Mouse (Mus musculus) forebrain, postnatal 0 days (tissue): Measurements from ENCODE around the gene Swap70. TPM values are rescaled to one million over a fixed set of nuclear protein-coding genes. Genes with fewer than 3 reads are reported as not detected.

Experiments
- ATAC-seq: fragments of 200-750 bp; cut with Nextera tagmentation; 2 replicates; pipeline ENCODE4 v1.8.0; 2017; ENCODE audit warnings: mild to moderate bottlenecking, moderate library complexity
- DNase-seq: peaks from one replicate; pipeline ENCODE4 v3.0.0-alpha.2; 2015
- H3K27ac ChIP-seq: fragments of 300-500 bp; sonication (generic); 2 replicates; pipeline ENCODE4 v1.5.1; 2014; ENCODE audit warnings: low read depth, mild to moderate bottlenecking, antibody characterized with exemption, low read length, moderate library complexity, mixed read lengths
- H3K27me3 ChIP-seq: fragments of 300-500 bp; sonication (generic); 2 replicates; pipeline ENCODE4 v1.6.1; 2014; ENCODE audit warnings: mild to moderate bottlenecking, low read length, mixed read lengths; ENCODE audit not compliant: insufficient read depth
- H3K36me3 ChIP-seq: fragments of 300-500 bp; sonication (generic); 2 replicates; pipeline ENCODE4 v1.6.1; 2014; ENCODE audit warnings: mild to moderate bottlenecking, moderate library complexity; ENCODE audit not compliant: insufficient read depth
- H3K4me1 ChIP-seq: fragments of 300-500 bp; sonication (generic); 2 replicates; pipeline ENCODE4 v1.6.1; 2014; ENCODE audit warnings: antibody characterized with exemption; ENCODE audit not compliant: insufficient read depth
- H3K4me2 ChIP-seq: fragments of 300-500 bp; sonication (generic); 2 replicates; pipeline ENCODE4 v1.6.1; 2014; ENCODE audit warnings: low read depth, mild to moderate bottlenecking, moderate library complexity
- H3K4me3 ChIP-seq: fragments of 300-500 bp; sonication (generic); 2 replicates; pipeline ENCODE4 v1.5.1; 2014; ENCODE audit warnings: low read depth, low read length, mixed read lengths
- H3K9ac ChIP-seq: fragments of 300-500 bp; sonication (generic); 2 replicates; pipeline ENCODE4 v1.6.1; 2014; ENCODE audit warnings: mild to moderate bottlenecking
- H3K9me3 ChIP-seq: fragments of 300-500 bp; sonication (generic); 2 replicates; pipeline ENCODE4 v1.6.1; 2016; ENCODE audit warnings: low read length
- CTCF ChIP-seq: sonication (generic); IDR thresholded peaks from 2 replicates; pipeline ENCODE4 v1.5.1; 2016; ENCODE audit warnings: antibody characterized with exemption, control low read depth, low read depth
- WGBS: fragments of 180-500 bp; shearing (Covaris S2); extraction: QIAGEN DNeasy Blood & Tissue Kit; methylation state at CpG from one replicate; pipeline ENCODE4 v1.1.7; 2014; 5-methylcytosine and 5-hydroxymethylcytosine counted together
- polyA plus RNA-seq: library from polyadenylated mRNA; unstranded; fragments of >200 nt; fragmentation: Nextera tagmentation; extraction: Ambion mirVana; gene quantifications from 2 replicates; pipeline ENCODE4 v1.2.1, GENCODE M21; 2015
- total RNA-seq: library from RNA; depleted of rRNA; stranded (reverse); fragments of >200 nt; gene quantifications from 2 replicates; pipeline ENCODE4 v1.2.3, GENCODE M21; 2014

The Swap70 gene
- total and polyA plus RNA-seq, 2 experiments from 2014 or later: 7.1 to 12.2 TPM

DNA sequence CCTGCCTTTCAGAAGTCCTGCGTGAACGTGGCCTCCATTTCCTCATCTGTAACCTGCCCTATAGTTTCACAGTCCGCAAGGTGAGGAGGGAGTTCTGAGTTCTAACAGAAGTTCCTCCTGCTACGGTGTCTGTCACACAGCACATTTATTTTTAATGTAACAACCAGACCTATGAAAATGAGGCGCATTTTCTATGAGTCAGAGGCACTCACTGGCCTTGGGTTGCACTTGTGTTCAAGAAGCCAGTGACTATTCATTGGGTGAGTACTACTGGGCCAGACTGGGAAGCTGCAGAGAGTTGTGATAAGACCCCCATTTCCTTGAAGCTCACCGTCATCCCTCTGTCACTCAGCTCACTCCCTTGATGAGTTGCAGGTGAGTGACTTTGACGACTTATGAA lies 24.3 kb upstream of the Swap70 start:
- Histone ChIP-seq H3K27ac (no peak overlapping the region), H3K9me3 (no peaks in the 10 kb centered on the region), H3K4me1 (no peaks in the 10 kb centered on the region), H3K4me2 (no peak overlapping the region), H3K9ac (no peak overlapping the region), H3K4me3 (no peak overlapping the region), H3K27me3 (no peaks in the 10 kb centered on the region), H3K36me3 (no peaks in the 10 kb centered on the region)
- 90% methylated on average over 7 of the region's 7 CpGs for WGBS
- no peak for TF ChIP-seq CTCF
- ATAC-seq (no peak), DNase-seq (no peak)

DNA sequence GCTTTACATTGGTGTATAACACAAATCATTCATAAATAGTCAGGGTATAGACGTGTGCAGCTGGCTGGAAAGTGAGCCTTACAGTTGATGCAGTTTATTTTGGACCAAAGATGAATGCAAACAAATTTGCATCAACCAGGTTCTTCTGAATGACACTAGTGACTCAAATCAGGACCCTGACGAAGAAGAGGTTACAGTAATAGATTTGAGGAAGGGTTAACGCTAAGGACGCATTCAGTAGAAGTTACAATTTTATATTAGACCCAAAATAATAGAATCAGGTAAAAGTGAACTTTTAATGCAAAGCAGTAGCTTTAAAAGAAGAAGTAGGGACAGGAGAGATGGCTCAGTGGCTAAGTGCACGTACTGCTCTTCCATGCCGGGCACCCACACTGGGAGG lies 19.6 kb upstream of the Swap70 start:
- Histone ChIP-seq H3K9me3 (0 out of 2 replicates have a peak, but pooled peaks cover 4% of the 10 kb centered on the region), H3K4me3 (no peak overlapping the region), H3K4me2 (no peak overlapping the region), H3K27ac (no peak overlapping the region), H3K36me3 (no peaks in the 10 kb centered on the region), H3K9ac (no peak overlapping the region), H3K27me3 (no peaks in the 10 kb centered on the region), H3K4me1 (no peaks in the 10 kb centered on the region)
- no peak for DNase-seq
- ATAC-seq: no peak
- WGBS: 89% methylated on average over 6 of the region's 6 CpGs
- TF ChIP-seq CTCF: no peak

DNA sequence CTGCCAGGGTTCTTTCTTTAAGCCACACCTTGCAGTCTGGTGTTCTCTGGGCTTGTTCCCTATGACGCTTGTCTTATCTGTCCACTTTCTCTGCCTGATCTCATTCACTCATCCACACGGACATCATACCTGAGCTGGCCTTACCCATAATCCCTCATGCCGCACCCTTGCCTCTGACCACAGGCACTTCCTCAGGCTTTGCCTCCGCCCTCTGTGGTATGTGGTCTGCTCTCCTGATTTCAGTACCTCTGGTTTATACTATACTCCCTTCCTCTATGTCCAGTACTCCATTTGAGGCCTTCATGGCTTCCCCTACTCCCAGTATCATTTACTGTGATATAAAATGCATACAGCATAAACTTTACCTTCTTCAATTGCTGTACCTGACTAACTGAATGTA lies 17.3 kb upstream of the Swap70 start:
- Histone ChIP-seq H3K4me1 (no peaks in the 10 kb centered on the region), H3K9ac (no peak overlapping the region), H3K4me2 (no peak overlapping the region), H3K27me3 (no peaks in the 10 kb centered on the region), H3K4me3 (no peak overlapping the region), H3K27ac (no peak overlapping the region), H3K36me3 (no peaks in the 10 kb centered on the region), H3K9me3 (peaks cover 10% of the 10 kb centered on the region; the same call in 1 of the 2 replicates)
- no peak for ATAC-seq
- no peak for DNase-seq
- no peak for TF ChIP-seq CTCF
- WGBS: 92% methylated on average over 4 of the region's 4 CpGs

DNA sequence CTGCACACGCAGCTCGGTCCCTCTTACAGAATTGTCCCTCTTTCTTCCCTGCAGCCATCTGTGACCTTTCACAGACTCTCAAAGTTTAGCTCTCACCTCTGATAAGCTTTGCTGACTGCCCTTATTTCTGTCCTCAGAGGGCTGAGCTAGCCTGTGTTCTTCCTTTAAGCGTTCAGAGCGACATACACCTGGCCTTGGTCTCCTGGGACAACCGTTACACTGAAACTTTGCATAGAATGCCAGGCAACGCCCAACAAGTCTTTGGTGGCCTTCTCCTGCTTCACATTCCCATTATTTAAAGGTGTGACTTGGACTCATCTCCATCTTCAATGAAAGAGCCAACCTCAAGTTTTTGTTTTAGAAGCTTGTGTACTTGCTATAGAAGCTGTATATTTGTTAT lies 13.2 kb upstream of the Swap70 start:
- H3K4me1 ChIP-seq: no peaks in the 10 kb centered on the region
- no peak overlapping the region for H3K27ac ChIP-seq
- no peaks in the 10 kb centered on the region for H3K27me3 ChIP-seq
- H3K9ac ChIP-seq: no peak overlapping the region
- H3K36me3 ChIP-seq: no peaks in the 10 kb centered on the region
- H3K9me3 ChIP-seq: peaks cover 10% of the 10 kb centered on the region; the same call in 1 of the 2 replicates
- H3K4me3 ChIP-seq: no peak overlapping the region
- DNase-seq: no peak
- no peak for ATAC-seq
- 88% methylated on average over 6 of the region's 6 CpGs for WGBS
- H3K4me2 ChIP-seq: no peak overlapping the region
- no peak for TF ChIP-seq CTCF

DNA sequence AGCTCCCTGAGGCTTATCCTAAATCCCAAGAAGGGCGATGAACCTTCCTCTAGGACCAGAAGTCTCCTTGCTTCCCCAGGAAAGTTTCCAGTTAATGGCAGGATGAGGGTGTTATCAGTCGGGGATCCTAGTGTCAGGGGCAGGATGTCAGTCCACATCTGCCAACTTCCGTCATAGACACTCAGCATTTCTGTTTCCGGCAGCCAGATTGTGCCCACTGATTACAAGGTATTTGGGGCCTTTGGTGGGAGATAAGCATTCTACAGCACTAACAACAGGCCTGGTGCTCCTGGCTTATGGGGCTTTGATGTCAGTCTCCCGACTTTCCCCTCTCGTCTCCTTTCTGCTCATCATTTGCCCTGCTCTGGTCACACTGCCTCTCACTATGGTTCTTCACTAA lies 12.1 kb upstream of the Swap70 start:
- TF ChIP-seq CTCF: no peak
- H3K4me1 ChIP-seq: no peaks in the 10 kb centered on the region
- no peaks in the 10 kb centered on the region for H3K36me3 ChIP-seq
- no peaks in the 10 kb centered on the region for H3K27me3 ChIP-seq
- no peak overlapping the region for H3K27ac ChIP-seq
- H3K9ac ChIP-seq: no peak overlapping the region
- no peak for ATAC-seq
- no peak for DNase-seq
- 90% methylated on average over 6 of the region's 6 CpGs for whole genome bisulfite sequencing
- no peak overlapping the region for H3K4me2 ChIP-seq
- peaks cover 10% of the 10 kb centered on the region; the same call in 1 of the 2 replicates for H3K9me3 ChIP-seq
- no peak overlapping the region for H3K4me3 ChIP-seq

DNA sequence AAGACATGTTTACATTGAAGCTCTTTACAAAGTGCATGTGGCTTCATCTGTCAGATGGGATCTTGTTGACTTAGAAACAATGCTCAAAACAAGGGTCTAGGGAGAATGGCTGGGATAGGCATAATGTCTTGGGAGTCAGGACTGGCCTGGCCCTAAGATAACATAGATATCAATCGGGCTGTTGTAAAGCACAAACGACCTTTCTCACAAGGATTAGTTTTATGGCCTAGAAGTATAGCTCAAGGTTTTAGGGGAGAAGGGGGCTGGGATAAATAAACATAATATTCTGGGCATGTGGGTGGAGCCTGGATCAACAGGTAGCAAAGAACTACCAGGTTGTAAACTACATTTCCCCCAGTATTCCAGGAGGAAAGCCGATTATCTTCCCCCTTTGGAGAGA lies 10.5 kb upstream of the Swap70 start:
- no peak for ATAC-seq
- no peak for DNase-seq
- Histone ChIP-seq H3K4me1 (no peaks in the 10 kb centered on the region), H3K36me3 (no peaks in the 10 kb centered on the region), H3K4me3 (no peak overlapping the region), H3K27me3 (no peaks in the 10 kb centered on the region), H3K4me2 (no peak overlapping the region), H3K27ac (no peak overlapping the region), H3K9me3 (peaks cover 10% of the 10 kb centered on the region; the same call in 1 of the 2 replicates), H3K9ac (no peak overlapping the region)
- TF ChIP-seq CTCF: no peak
- 89% methylated on average over 3 of the region's 3 CpGs for WGBS

DNA sequence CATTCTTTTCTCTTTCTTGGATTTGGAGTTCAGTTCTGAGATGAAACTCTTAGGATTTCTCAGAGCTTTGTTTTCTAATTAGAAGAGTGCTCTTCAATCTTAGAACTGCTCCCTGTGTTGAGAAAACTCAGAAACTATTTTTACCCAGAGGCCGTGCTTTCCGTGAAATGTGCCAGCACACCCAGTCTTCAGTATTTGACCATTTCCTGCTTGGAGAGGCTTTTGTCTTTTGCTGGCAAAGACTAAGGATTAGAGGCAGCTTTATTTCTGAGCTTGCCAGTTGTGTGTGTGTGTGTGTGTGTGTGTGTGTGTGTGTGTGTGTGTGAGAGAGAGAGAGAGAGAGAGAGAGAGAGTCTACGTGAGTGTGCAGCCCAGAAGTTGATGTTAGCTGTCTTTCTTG lies 6.6 kb upstream of the Swap70 start:
- no peak overlapping the region for H3K4me3 ChIP-seq
- H3K9me3 ChIP-seq: no peaks in the 10 kb centered on the region
- TF ChIP-seq CTCF: no peak
- H3K4me1 ChIP-seq: no peaks in the 10 kb centered on the region
- H3K27ac ChIP-seq: no peak overlapping the region
- no peak overlapping the region for H3K9ac ChIP-seq
- 41% methylated on average over 3 of the region's 3 CpGs for WGBS
- DNase-seq (no peak), ATAC-seq (no peak)
- H3K36me3 ChIP-seq: no peaks in the 10 kb centered on the region
- no peak overlapping the region for H3K4me2 ChIP-seq
- H3K27me3 ChIP-seq: no peaks in the 10 kb centered on the region

DNA sequence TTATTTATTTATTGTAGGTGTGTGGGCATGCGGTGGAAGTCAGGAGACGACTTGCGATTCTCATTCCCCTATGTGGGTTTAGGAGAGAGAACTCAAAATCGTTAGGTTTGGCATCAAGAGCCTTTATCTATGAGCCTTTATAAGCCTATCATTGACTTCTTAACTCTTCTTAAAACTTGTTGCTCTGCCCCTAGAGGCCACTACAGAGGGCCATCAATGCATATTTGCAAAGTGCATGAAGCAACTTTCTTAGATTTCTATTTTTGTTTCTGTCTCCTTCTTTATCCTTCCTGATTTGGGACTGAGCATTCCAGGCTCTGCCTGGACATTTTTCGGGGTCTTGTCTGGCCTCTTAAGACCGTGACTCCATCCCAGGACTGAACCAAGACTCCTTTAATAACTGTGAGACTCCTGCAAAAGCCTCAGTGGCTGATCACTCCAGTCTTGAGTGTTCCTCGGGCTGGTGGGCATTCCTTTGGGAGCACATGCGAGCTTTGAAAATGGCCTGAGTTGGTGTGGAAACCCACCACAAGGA lies 393 bp upstream of the Swap70 start:
- Histone ChIP-seq H3K27ac (no peak overlapping the region), H3K9ac (peak overlapping the region; percentile 46; the same call in 1 of the 2 replicates), H3K27me3 (no peaks in the 10 kb centered on the region), H3K9me3 (no peaks in the 10 kb centered on the region), H3K4me2 (peak overlapping the region; percentile 66), H3K4me3 (peak overlapping the region; percentile 47), H3K36me3 (no peaks in the 10 kb centered on the region), H3K4me1 (no peaks in the 10 kb centered on the region)
- WGBS: 18% methylated on average over 8 of the region's 8 CpGs
- no peak for DNase-seq
- TF ChIP-seq CTCF: peak; percentile 31
- ATAC-seq: no peak
